Mouse (Mus musculus): Measurements from ENCODE around the gene Acod1.

The Acod1 gene

GRCm38 (mm10) chr14:103072731-103073130 lies 26.0 kb downstream of the Acod1 start:
- DNase-seq (ENCODE audit: low read depth) = no peak

GRCm38 (mm10) chr14:103073825-103074224 lies 27.0 kb downstream of the Acod1 start:
- DNase-seq (ENCODE audit: low read depth) = no peak

- DNase-seq (ENCODE audit: low read depth) = no peak
These were observed 28.4 kb downstream of the Acod1 start for GRCm38 (mm10) chr14:103075166-103075565.

GRCm38 (mm10) chr14:103077272-103078005 lies 30.7 kb downstream of the Acod1 start:
- DNase-seq (ENCODE audit: low read depth) = no peak

GRCm38 (mm10) chr14:103078006-103078912 lies 31.5 kb downstream of the Acod1 start:
- no peak for DNase-seq (ENCODE audit: low read depth)

- no peak for DNase-seq (ENCODE audit: low read depth)
These were observed 32.6 kb downstream of the Acod1 start for GRCm38 (mm10) chr14:103079209-103079977.

- DNase-seq (ENCODE audit: low read depth) = no peak
These were observed 39.2 kb downstream of the Acod1 start for GRCm38 (mm10) chr14:103085840-103086533.

- DNase-seq (ENCODE audit: low read depth) = peak; percentile 72
These were observed 40.0 kb downstream of the Acod1 start for GRCm38 (mm10) chr14:103086671-103087324.

- no peak for DNase-seq (ENCODE audit: low read depth)
These were observed 41.1 kb downstream of the Acod1 start for GRCm38 (mm10) chr14:103087846-103088245.

GRCm38 (mm10) chr14:103088624-103089023 lies 41.8 kb downstream of the Acod1 start:
- DNase-seq (ENCODE audit: low read depth) = peak; percentile 78

- DNase-seq (ENCODE audit: low read depth) = no peak
These were observed 46.5 kb downstream of the Acod1 start for GRCm38 (mm10) chr14:103093236-103093635.

- DNase-seq (ENCODE audit: low read depth) = no peak
These were observed 46.9 kb downstream of the Acod1 start for GRCm38 (mm10) chr14:103093670-103094069.

GRCm38 (mm10) chr14:103095036-103095435 lies 48.3 kb downstream of the Acod1 start:
- DNase-seq (ENCODE audit: low read depth) = no peak

- DNase-seq (ENCODE audit: low read depth) = no peak
These were observed 49.0 kb downstream of the Acod1 start for GRCm38 (mm10) chr14:103095826-103096225.

GRCm38 (mm10) chr14:103096621-103097020 lies 49.8 kb downstream of the Acod1 start:
- DNase-seq (ENCODE audit: low read depth) = peak; percentile 48

GRCm38 (mm10) chr14:103098213-103098586 lies 51.4 kb downstream of the Acod1 start:
- DNase-seq (ENCODE audit: low read depth) = no peak

- peak; percentile 92 for DNase-seq (ENCODE audit: low read depth)
These were observed 51.9 kb downstream of the Acod1 start for GRCm38 (mm10) chr14:103098587-103099235.

GRCm38 (mm10) chr14:103099238-103099933 lies 52.6 kb downstream of the Acod1 start, which contains the start of gene Fbxl3:
Gene Fbxl3, minus strand, starts transcription at chr14:103099566.
- peak; percentile 95 for DNase-seq (ENCODE audit: low read depth)

GRCm38 (mm10) chr14:103100296-103100695 lies 53.5 kb downstream of the Acod1 start:
- no peak for DNase-seq (ENCODE audit: low read depth)

- no peak for DNase-seq (ENCODE audit: low read depth)
These were observed 54.4 kb downstream of the Acod1 start for GRCm38 (mm10) chr14:103101171-103101570.
